Mouse (Mus musculus) C2C12 (cell line): ENCODE results near the gene Teddm2.

ENCODE experiments used
- CTCF ChIP-seq: IDR thresholded peaks from one replicate; pipeline ENCODE4 v1.5.1; 2011; ENCODE audit not compliant: control insufficient read depth, insufficient read depth, insufficient read length
- MAX ChIP-seq: IDR thresholded peaks from one replicate; pipeline ENCODE4 v1.6.1; 2011; ENCODE audit warnings: mild to moderate bottlenecking, control low read depth

DNA sequence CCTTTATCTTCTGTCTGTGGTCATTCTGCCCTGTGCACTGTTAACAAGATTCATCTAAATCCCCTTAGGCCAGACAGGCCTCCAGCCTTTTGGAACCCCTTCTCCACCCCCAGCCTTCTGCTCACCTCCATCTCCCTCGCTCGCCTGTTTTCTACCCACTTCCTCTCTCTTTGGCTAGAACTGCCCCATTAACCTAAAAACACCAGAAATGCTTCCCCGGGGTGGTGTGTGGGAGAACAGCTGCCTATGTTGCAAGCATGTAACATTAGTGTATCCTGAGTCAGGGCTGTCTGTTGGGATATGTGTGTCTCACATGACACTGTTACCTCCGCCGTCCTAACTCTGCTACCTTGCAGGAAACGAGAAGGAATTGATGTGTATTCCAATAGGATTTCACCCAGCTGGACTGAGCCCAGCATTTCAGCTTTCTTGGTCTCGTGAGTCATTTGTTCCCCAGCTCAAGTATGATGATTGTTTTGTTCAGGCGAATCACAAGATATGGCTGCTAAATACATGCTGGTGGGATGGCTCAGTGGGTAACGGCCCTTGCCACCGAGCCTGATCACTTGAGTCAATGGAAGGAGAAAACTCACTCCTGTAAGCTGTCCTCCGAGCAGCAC is 57.8 kb downstream of the Teddm2 start:
- TF ChIP-seq CTCF (no peak), MAX (no peak)
